Mouse (Mus musculus): ENCODE data around the gene Kiss1r. TPM values are rescaled to one million over a fixed set of nuclear protein-coding genes. Genes with fewer than 3 reads are reported as not detected.

Gene Kiss1r
- polyA plus RNA-seq, 1 experiment from 2014 or later: 2.1 TPM

- 4% methylated on average over 21 of the region's 21 CpGs for WGBS
Measured at GRCm38 (mm10) chr10:79971183-79971497, 54.4 kb downstream of the Kiss1r start.

More at GRCm38 (mm10) chr10:79971183-79971497, 54.4 kb downstream of the Kiss1r start:
- Histone ChIP-seq H3K9ac (peak overlapping the region; percentile 67), H3K4me2 (peak overlapping the region; percentile 62), H3K9me3 (no peaks in the 10 kb centered on the region), H3K36me3 (peaks cover 50% of the 10 kb centered on the region), H3K4me1 (replicated peaks) (peaks cover 10% of the 10 kb centered on the region), H3K27me3 (peaks cover 57% of the 10 kb centered on the region), H3K27ac (no peak overlapping the region), H3K4me3 (peak overlapping the region; percentile 37)
- ATAC-seq (ENCODE audit: low FRiP score): no peak

Other genes with a start within 250 kb of the Kiss1r start
- gene Tpgs1, start 247.6 kb upstream of the Kiss1r start, polyA plus RNA-seq (2015; fragmentation: Nextera tagmentation; extraction: Ambion mirVana): 86.5 and 93.4 TPM in 2 replicates
- 92.7 and 100 TPM in 2 replicates for gene Cdc34, start 234.8 kb upstream of the Kiss1r start, polyA plus RNA-seq (2015; fragmentation: Nextera tagmentation; extraction: Ambion mirVana)
- 1.1 and 1.4 TPM in 2 replicates for gene Gzmm, start 228.0 kb upstream of the Kiss1r start, polyA plus RNA-seq (2015; fragmentation: Nextera tagmentation; extraction: Ambion mirVana)
- 690 and 717 TPM in 2 replicates for gene Bsg, start 212.5 kb upstream of the Kiss1r start, polyA plus RNA-seq (2015; fragmentation: Nextera tagmentation; extraction: Ambion mirVana)
- gene Hcn2, start 200.3 kb upstream of the Kiss1r start, polyA plus RNA-seq (2015; fragmentation: Nextera tagmentation; extraction: Ambion mirVana): 0.43 and 0.64 TPM in 2 replicates
- 37.1 and 42.4 TPM in 2 replicates for gene Polrmt, start 170.4 kb upstream of the Kiss1r start, polyA plus RNA-seq (2015; fragmentation: Nextera tagmentation; extraction: Ambion mirVana)
- gene Fgf22, start 161.9 kb upstream of the Kiss1r start, polyA plus RNA-seq (2015; fragmentation: Nextera tagmentation; extraction: Ambion mirVana): 1.00 and 2.1 TPM in 2 replicates
- 87.9 and 90.7 TPM in 2 replicates for gene Rnf126, start 150.0 kb upstream of the Kiss1r start, polyA plus RNA-seq (2015; fragmentation: Nextera tagmentation; extraction: Ambion mirVana)
- 1.3 and 1.4 TPM in 2 replicates for gene Fstl3, start 139.7 kb upstream of the Kiss1r start, polyA plus RNA-seq (2015; fragmentation: Nextera tagmentation; extraction: Ambion mirVana)
- 0.18 TPM in 1 of 2 replicates, not detected in the other for gene Prss57, start 126.0 kb upstream of the Kiss1r start, polyA plus RNA-seq (2015; fragmentation: Nextera tagmentation; extraction: Ambion mirVana)
- 240 and 252 TPM in 2 replicates for gene Palm, start 123.4 kb upstream of the Kiss1r start, polyA plus RNA-seq (2015; fragmentation: Nextera tagmentation; extraction: Ambion mirVana)
- 0.84 and 1.0 TPM in 2 replicates for gene Misp, start 96.0 kb upstream of the Kiss1r start, polyA plus RNA-seq (2015; fragmentation: Nextera tagmentation; extraction: Ambion mirVana)
- 84.7 and 86.0 TPM in 2 replicates for gene Ptbp1, start 62.5 kb upstream of the Kiss1r start, polyA plus RNA-seq (2015; fragmentation: Nextera tagmentation; extraction: Ambion mirVana)
- gene Prtn3, start 42.5 kb upstream of the Kiss1r start, polyA plus RNA-seq (2015; fragmentation: Nextera tagmentation; extraction: Ambion mirVana): 13.9 and 15.6 TPM in 2 replicates
- 396 and 407 TPM in 2 replicates for gene Plppr3, start 42.3 kb upstream of the Kiss1r start, polyA plus RNA-seq (2015; fragmentation: Nextera tagmentation; extraction: Ambion mirVana)
- gene Elane, start 30.7 kb upstream of the Kiss1r start, polyA plus RNA-seq (2015; fragmentation: Nextera tagmentation; extraction: Ambion mirVana): 0.34 TPM in 1 of 2 replicates, not detected in the other
- gene Cfd, start 26.1 kb upstream of the Kiss1r start, polyA plus RNA-seq (2015; fragmentation: Nextera tagmentation; extraction: Ambion mirVana): not detected in 2 replicates
- gene Med16, start 8.0 kb upstream of the Kiss1r start, polyA plus RNA-seq (2015; fragmentation: Nextera tagmentation; extraction: Ambion mirVana): 55.3 and 58.3 TPM in 2 replicates
- gene Gm26602, start 6.1 kb upstream of the Kiss1r start, polyA plus RNA-seq (2015; fragmentation: Nextera tagmentation; extraction: Ambion mirVana): 20.6 and 22.0 TPM in 2 replicates
- 243 and 256 TPM in 2 replicates for gene R3hdm4, start 4.2 kb downstream of the Kiss1r start, polyA plus RNA-seq (2015; fragmentation: Nextera tagmentation; extraction: Ambion mirVana)
- 3.5 and 4.0 TPM in 2 replicates for gene Arid3a, start 10.1 kb downstream of the Kiss1r start, polyA plus RNA-seq (2015; fragmentation: Nextera tagmentation; extraction: Ambion mirVana)
- 77.4 and 77.9 TPM in 2 replicates for gene Wdr18, start 43.2 kb downstream of the Kiss1r start, polyA plus RNA-seq (2015; fragmentation: Nextera tagmentation; extraction: Ambion mirVana)
- 0.61 and 0.65 TPM in 2 replicates for gene Grin3b, start 53.7 kb downstream of the Kiss1r start, polyA plus RNA-seq (2015; fragmentation: Nextera tagmentation; extraction: Ambion mirVana)
- 16.0 and 16.3 TPM in 2 replicates for gene Tmem259, start 67.4 kb downstream of the Kiss1r start, polyA plus RNA-seq (2015; fragmentation: Nextera tagmentation; extraction: Ambion mirVana)
- 43.7 and 53.1 TPM in 2 replicates for gene Cnn2, start 71.6 kb downstream of the Kiss1r start, polyA plus RNA-seq (2015; fragmentation: Nextera tagmentation; extraction: Ambion mirVana)
- gene Abca7, start 79.5 kb downstream of the Kiss1r start, polyA plus RNA-seq (2015; fragmentation: Nextera tagmentation; extraction: Ambion mirVana): 5.2 and 6.1 TPM in 2 replicates
- gene Arhgap45, start 99.7 kb downstream of the Kiss1r start, polyA plus RNA-seq (2015; fragmentation: Nextera tagmentation; extraction: Ambion mirVana): 2.5 and 2.8 TPM in 2 replicates
- gene Polr2e, start 122.8 kb downstream of the Kiss1r start, polyA plus RNA-seq (2015; fragmentation: Nextera tagmentation; extraction: Ambion mirVana): 150 and 154 TPM in 2 replicates
- 509 and 531 TPM in 2 replicates for gene Gpx4, start 130.2 kb downstream of the Kiss1r start, polyA plus RNA-seq (2015; fragmentation: Nextera tagmentation; extraction: Ambion mirVana)
- 13.6 and 14.4 TPM in 2 replicates for gene Sbno2, start 188.6 kb downstream of the Kiss1r start, polyA plus RNA-seq (2015; fragmentation: Nextera tagmentation; extraction: Ambion mirVana)
- gene Stk11, start 198.8 kb downstream of the Kiss1r start, polyA plus RNA-seq (2015; fragmentation: Nextera tagmentation; extraction: Ambion mirVana): 16.3 and 18.2 TPM in 2 replicates
- 434 and 449 TPM in 2 replicates for gene Atp5d, start 221.7 kb downstream of the Kiss1r start, polyA plus RNA-seq (2015; fragmentation: Nextera tagmentation; extraction: Ambion mirVana)
- gene Cbarp, start 223.9 kb downstream of the Kiss1r start, polyA plus RNA-seq (2015; fragmentation: Nextera tagmentation; extraction: Ambion mirVana): 57.4 and 59.2 TPM in 2 replicates
- gene Midn, start 231.3 kb downstream of the Kiss1r start, polyA plus RNA-seq (2015; fragmentation: Nextera tagmentation; extraction: Ambion mirVana): 32.4 and 34.7 TPM in 2 replicates
- gene Cirbp, start 249.0 kb downstream of the Kiss1r start, polyA plus RNA-seq (2015; fragmentation: Nextera tagmentation; extraction: Ambion mirVana): 364 and 409 TPM in 2 replicates

Measured in hindbrain, embryonic 13.5 days (tissue).